Mouse (Mus musculus): ENCODE measurements at regions not wholly inside any gene's neighbourhood (a gene's known extent, or its start where the extent isn't known, plus 50 kb on each side); places are given as distances from the start of the nearest gene placed in this dataset.

- DNase-seq (ENCODE audit: extremely low read depth, low read depth), result no peak
Observed at GRCm38 (mm10) chr2:11363061-11363464, 190.8 kb downstream of the Pfkfb3 start.

DNA sequence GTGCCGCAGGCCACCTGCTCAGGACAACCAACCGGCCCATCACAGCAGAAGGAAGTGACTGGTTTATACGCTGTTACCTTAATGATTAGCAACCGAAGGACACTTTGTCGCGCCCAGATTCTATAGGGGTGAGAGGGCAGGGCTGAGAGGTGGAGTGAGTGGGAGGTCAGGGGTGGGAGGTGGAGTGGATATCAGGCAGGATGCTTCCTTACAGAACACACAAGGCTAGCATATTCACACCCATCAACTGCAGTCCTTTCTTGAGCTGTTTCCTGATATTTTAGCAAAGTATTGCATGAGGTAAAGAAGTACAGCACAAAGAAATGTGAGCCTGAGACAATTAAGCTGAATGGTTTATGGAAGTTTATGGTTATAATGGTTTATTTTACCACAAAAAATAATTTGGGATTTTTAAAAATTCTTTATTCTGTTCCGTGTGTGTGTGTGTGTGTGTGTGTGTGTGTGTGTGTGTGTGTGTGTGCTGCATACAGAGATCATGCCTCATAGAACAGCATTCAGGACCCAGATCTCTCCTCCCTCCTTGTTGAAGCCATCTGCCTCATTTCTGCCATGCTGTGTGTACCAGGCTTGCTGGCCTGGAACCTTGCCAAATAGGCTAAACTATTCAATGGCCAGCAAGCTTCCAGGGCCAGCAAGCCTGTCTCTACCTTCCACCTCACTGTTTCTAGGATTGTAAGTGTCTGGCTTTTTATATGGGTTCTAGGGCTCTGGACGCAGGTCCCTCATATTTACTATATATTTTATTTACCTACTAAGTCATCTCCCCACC, 190.5 kb downstream of the Prkcq start:
- DNase-seq (ENCODE audit: extremely low read depth, low read depth), result no peak

DNA sequence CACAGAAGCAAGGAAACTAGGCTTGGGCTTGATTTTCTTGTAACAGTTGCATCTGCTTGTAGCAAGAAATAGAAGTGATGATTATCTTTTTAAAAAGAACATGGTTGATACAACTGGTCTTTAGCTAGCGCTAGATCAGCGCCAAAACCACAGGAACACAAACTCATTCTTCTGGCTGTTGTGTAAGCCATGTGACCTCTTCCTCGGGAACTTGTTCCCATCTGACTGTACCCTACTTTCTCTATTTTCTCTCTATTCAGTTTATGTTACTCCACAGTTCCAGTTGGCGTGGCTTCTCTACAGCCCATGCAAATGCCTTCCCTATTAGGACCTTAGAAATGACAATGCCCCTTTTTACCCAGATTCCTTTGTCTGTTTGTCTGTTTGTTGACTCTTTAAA, 187.4 kb downstream of the Prkcq start:
- no peak for DNase-seq (ENCODE audit: extremely low read depth, low read depth)

DNA sequence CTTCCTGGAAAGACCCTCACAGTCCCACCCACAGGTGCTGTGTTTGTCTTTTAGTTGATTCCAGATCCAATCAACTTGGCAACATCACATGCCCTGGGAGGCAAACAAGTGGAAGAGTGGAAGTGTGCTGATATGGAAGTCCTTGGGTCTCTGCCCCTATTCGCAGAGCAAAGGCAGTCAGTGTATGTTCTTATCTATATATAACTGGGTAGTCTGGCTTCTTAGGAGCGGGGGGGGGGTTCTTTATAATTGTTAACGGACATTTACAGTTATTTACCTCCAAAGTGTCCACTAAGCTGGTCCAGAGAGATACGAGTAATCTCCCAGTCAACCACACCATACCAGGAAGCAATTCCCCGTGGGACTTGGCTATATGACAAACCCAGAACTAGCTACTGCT, 184.8 kb downstream of the Prkcq start:
- DNase-seq (ENCODE audit: extremely low read depth, low read depth), result peak; percentile 56

GRCm38 (mm10) chr2:11355594-11355993, 183.7 kb downstream of the Prkcq start:
- DNase-seq (ENCODE audit: extremely low read depth, low read depth), result no peak

Measured in MEL-GATA-1-ER (cell line).